Mouse (Mus musculus): Measurements from ENCODE around the gene Lrrc39.
"Not testable (repeated sequence)": the region's sequence is repeated elsewhere in the genome, so short reads cannot be mapped to it uniquely, and the experiment has no call there.

DNA sequence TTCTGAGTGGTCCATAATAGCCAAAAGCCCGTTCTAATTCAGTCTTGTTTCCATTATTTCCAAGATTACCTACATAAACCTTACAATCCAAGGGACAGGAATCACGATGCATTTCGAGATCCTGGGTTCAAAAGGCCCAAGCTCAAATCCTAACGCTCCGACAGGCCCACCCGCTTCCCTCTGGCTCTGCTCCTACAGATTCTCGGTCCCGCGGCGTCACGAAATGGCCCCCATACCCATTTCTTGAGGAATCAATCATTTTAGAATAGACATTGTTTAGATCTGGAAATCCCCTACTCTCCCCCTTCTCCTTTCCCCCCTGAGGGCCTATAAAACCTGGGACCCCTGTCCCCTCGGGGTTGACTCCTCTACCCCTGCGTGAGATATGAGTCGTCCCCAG lies 1.5 kb upstream of the Lrrc39 start:
- not testable (repeated sequence) for TF ChIP-seq CHD2 (IDR thresholded peaks at IDR 0.05; ENCODE audit: low read depth, low read length); ZNF384 (IDR thresholded peaks at IDR 0.05; ENCODE audit: low read depth, low read length); MAFK (IDR thresholded peaks at IDR 0.05; ENCODE audit: insufficient read depth, low read depth, low read length); HCFC1 (IDR thresholded peaks at IDR 0.05; ENCODE audit: borderline replicate concordance, insufficient read depth, low read length)
